Mouse (Mus musculus) T-cell, adult 2 months (primary cell): ENCODE data around the gene Dhx15.
"Not testable (repeated sequence)": the region's sequence is repeated elsewhere in the genome, so short reads cannot be mapped to it uniquely, and the experiment has no call there.

Source experiments
- DNase-seq: peaks from one replicate; pipeline ENCODE4 v3.0.0; 2022; ENCODE audit warnings: low spot score

Gene Dhx15

GRCm38 (mm10) chr5:52190371-52191179 lies at the start of gene Dhx15:
Dhx15 (minus strand) TSS chr5:52190514.
- DNase-seq: peak; percentile 91

GRCm38 (mm10) chr5:52238877-52239276 lies 48.6 kb upstream of the Dhx15 start:
- DNase-seq: no peak

GRCm38 (mm10) chr5:52237956-52238735 lies 47.8 kb upstream of the Dhx15 start:
- DNase-seq: no peak

- not testable (repeated sequence) for DNase-seq
Observed at GRCm38 (mm10) chr5:52236585-52236984, 46.3 kb upstream of the Dhx15 start.

- no peak for DNase-seq
Observed at GRCm38 (mm10) chr5:52234570-52234969, 44.3 kb upstream of the Dhx15 start.

GRCm38 (mm10) chr5:52233891-52234290 lies 43.6 kb upstream of the Dhx15 start:
- no peak for DNase-seq

- DNase-seq: no peak
Observed at GRCm38 (mm10) chr5:52232611-52233010, 42.3 kb upstream of the Dhx15 start.

- DNase-seq: no peak
Observed at GRCm38 (mm10) chr5:52232199-52232598, 41.9 kb upstream of the Dhx15 start.

GRCm38 (mm10) chr5:52230466-52230865 lies 40.2 kb upstream of the Dhx15 start:
- no peak for DNase-seq

- DNase-seq: no peak
Observed at GRCm38 (mm10) chr5:52226677-52227076, 36.4 kb upstream of the Dhx15 start.

GRCm38 (mm10) chr5:52221596-52221995 lies 31.3 kb upstream of the Dhx15 start:
- DNase-seq: no peak

- no peak for DNase-seq
Observed at GRCm38 (mm10) chr5:52220013-52220804, 29.9 kb upstream of the Dhx15 start.

- DNase-seq: no peak
Observed at GRCm38 (mm10) chr5:52218238-52218637, 27.9 kb upstream of the Dhx15 start.

GRCm38 (mm10) chr5:52213143-52213900 lies 23.0 kb upstream of the Dhx15 start:
- no peak for DNase-seq

GRCm38 (mm10) chr5:52191180-52191468 lies 810 bp upstream of the Dhx15 start:
- DNase-seq: no peak

GRCm38 (mm10) chr5:52189664-52190365 lies 499 bp downstream of the Dhx15 start:
- peak; percentile 87 for DNase-seq

GRCm38 (mm10) chr5:52188206-52188605 lies 2.1 kb downstream of the Dhx15 start:
- no peak for DNase-seq

- DNase-seq: no peak
Observed at GRCm38 (mm10) chr5:52177326-52177725, 13.0 kb downstream of the Dhx15 start.

GRCm38 (mm10) chr5:52168468-52168867 lies 21.8 kb downstream of the Dhx15 start:
- no peak for DNase-seq

- peak; percentile 10 for DNase-seq
Observed at GRCm38 (mm10) chr5:52149138-52149537, 41.2 kb downstream of the Dhx15 start.

GRCm38 (mm10) chr5:52147141-52147540 lies 43.2 kb downstream of the Dhx15 start:
- no peak for DNase-seq
